Mouse (Mus musculus) heart, embryonic 16.5 days (tissue): ENCODE results near the gene Nfu1. TPM values are rescaled to one million over a fixed set of nuclear protein-coding genes. Genes with fewer than 3 reads are reported as not detected.
"Not testable (repeated sequence)": the region's sequence is repeated elsewhere in the genome, so short reads cannot be mapped to it uniquely, and the experiment has no call there.

Experiments
- ATAC-seq: fragments of 200-750 bp; cut with Nextera tagmentation; replicated peaks from 2 replicates; pipeline ENCODE4 v1.8.0; 2017; ENCODE audit warnings: moderate number of reproducible peaks; ENCODE audit not compliant: insufficient read depth, low FRiP score; ENCODE audit errors: extremely low read depth
- H3K27ac ChIP-seq: fragments of 300-500 bp; sonication (generic); 2 replicates; pipeline ENCODE4 v1.5.1; 2014; ENCODE audit warnings: mild to moderate bottlenecking, low read length, control low read depth, moderate library complexity
- H3K27me3 ChIP-seq: fragments of 300-500 bp; sonication (generic); 2 replicates; pipeline ENCODE4 v1.6.1; 2014; ENCODE audit warnings: low read length, mixed read lengths; ENCODE audit not compliant: control insufficient read depth, insufficient read depth
- H3K36me3 ChIP-seq: fragments of 300-500 bp; sonication (generic); 2 replicates; pipeline ENCODE4 v1.6.1; 2014; ENCODE audit not compliant: control insufficient read depth, insufficient read depth
- H3K4me1 ChIP-seq: fragments of 300-500 bp; sonication (generic); 2 replicates; pipeline ENCODE4 v1.6.1; 2014; ENCODE audit warnings: low read length, mixed read lengths; ENCODE audit not compliant: control insufficient read depth, insufficient read depth
- H3K4me2 ChIP-seq: fragments of 300-500 bp; sonication (generic); 2 replicates; pipeline ENCODE4 v1.6.1; 2014; ENCODE audit warnings: low read depth, mild to moderate bottlenecking, control low read depth, low read length
- H3K4me3 ChIP-seq: fragments of 300-500 bp; sonication (generic); 2 replicates; pipeline ENCODE4 v1.5.1; 2014; ENCODE audit warnings: mild to moderate bottlenecking, control low read depth, low read length
- H3K9ac ChIP-seq: fragments of 300-500 bp; sonication (generic); 2 replicates; pipeline ENCODE4 v1.6.1; 2014; ENCODE audit warnings: low read length, control low read depth
- H3K9me3 ChIP-seq: fragments of 300-500 bp; sonication (generic); replicated peaks from 2 replicates; pipeline ENCODE4 v1.6.1; 2016; ENCODE audit warnings: low read length; ENCODE audit not compliant: control insufficient read depth
- WGBS: fragments of 180-500 bp; shearing (Covaris S2); extraction: QIAGEN DNeasy Blood & Tissue Kit; methylation state at CpG from one replicate; pipeline ENCODE4 v1.1.7; 2014; 5-methylcytosine and 5-hydroxymethylcytosine counted together
- polyA plus RNA-seq: library from polyadenylated mRNA; unstranded; fragments of >200 nt; fragmentation: Nextera tagmentation; extraction: Ambion mirVana; gene quantifications from 2 replicates; pipeline ENCODE4 v1.2.1, GENCODE M21; 2015

Nfu1 gene
- polyA plus RNA-seq, 1 experiment from 2014 or later: 98.5 TPM

- H3K27me3 ChIP-seq: no peaks in the 10 kb centered on the region
- H3K9ac ChIP-seq: no peak overlapping the region
- H3K9me3 ChIP-seq: no peaks in the 10 kb centered on the region
- H3K36me3 ChIP-seq: no peaks in the 10 kb centered on the region; the same call in 1 of the 2 replicates
- no peak overlapping the region for H3K4me3 ChIP-seq
- 80% methylated on average over 3 of the region's 3 CpGs for WGBS
- no peak for ATAC-seq
- peaks cover 16% of the 10 kb centered on the region for H3K4me1 ChIP-seq
- H3K4me2 ChIP-seq: no peak overlapping the region
- H3K27ac ChIP-seq: no peak overlapping the region
These were observed 36.5 kb downstream of the Nfu1 start for GRCm38 (mm10) chr6:87045507-87045906.

GRCm38 (mm10) chr6:87048712-87049111 lies 39.7 kb downstream of the Nfu1 start:
- not testable (repeated sequence) for H3K4me3 ChIP-seq, H3K9ac ChIP-seq, H3K9me3 ChIP-seq, H3K4me1 ChIP-seq, ATAC-seq, H3K27me3 ChIP-seq, H3K4me2 ChIP-seq, H3K27ac ChIP-seq
- peaks cover 19% of the 10 kb centered on the region for H3K36me3 ChIP-seq
- 95% methylated on average over 7 of the region's 7 CpGs for WGBS

GRCm38 (mm10) chr6:87051886-87052425 lies 42.9 kb downstream of the Nfu1 start:
- no peaks in the 10 kb centered on the region for H3K4me1 ChIP-seq
- no peak overlapping the region for H3K4me3 ChIP-seq
- H3K9ac ChIP-seq: no peak overlapping the region
- H3K27ac ChIP-seq: no peak overlapping the region
- peaks cover 38% of the 10 kb centered on the region for H3K36me3 ChIP-seq
- no peak overlapping the region for H3K4me2 ChIP-seq
- no peaks in the 10 kb centered on the region for H3K9me3 ChIP-seq
- no peaks in the 10 kb centered on the region for H3K27me3 ChIP-seq
- 87% methylated on average over 10 of the region's 10 CpGs for WGBS
- no peak for ATAC-seq

- Histone ChIP-seq H3K4me1 (no peaks in the 10 kb centered on the region), H3K27ac (no peak overlapping the region), H3K27me3 (no peaks in the 10 kb centered on the region), H3K4me2 (no peak overlapping the region), H3K9me3 (no peaks in the 10 kb centered on the region), H3K9ac (no peak overlapping the region), H3K36me3 (peaks cover 56% of the 10 kb centered on the region), H3K4me3 (no peak overlapping the region)
- 81% methylated on average over 8 of the region's 8 CpGs for WGBS
- no peak for ATAC-seq
These were observed 45.2 kb downstream of the Nfu1 start for GRCm38 (mm10) chr6:87054193-87054592.

- H3K9me3 ChIP-seq: no peaks in the 10 kb centered on the region
- no peak for ATAC-seq
- no peak overlapping the region for H3K4me3 ChIP-seq
- no peak overlapping the region for H3K27ac ChIP-seq
- H3K36me3 ChIP-seq: peaks cover 55% of the 10 kb centered on the region
- H3K4me1 ChIP-seq: no peaks in the 10 kb centered on the region
- H3K4me2 ChIP-seq: no peak overlapping the region
- WGBS: 100% methylated on average over 1 of the region's 1 CpGs
- no peak overlapping the region for H3K9ac ChIP-seq
- H3K27me3 ChIP-seq: no peaks in the 10 kb centered on the region
These were observed 50.7 kb downstream of the Nfu1 start for GRCm38 (mm10) chr6:87059754-87060153.

- Histone ChIP-seq H3K27me3 (no peaks in the 10 kb centered on the region), H3K4me1 (peaks cover 1% of the 10 kb centered on the region; the same call in 1 of the 2 replicates), H3K9me3 (no peaks in the 10 kb centered on the region), H3K9ac (no peak overlapping the region), H3K36me3 (peaks cover 52% of the 10 kb centered on the region), H3K27ac (no peak overlapping the region), H3K4me3 (no peak overlapping the region), H3K4me2 (no peak overlapping the region)
- WGBS: 91% methylated on average over 4 of the region's 4 CpGs
- ATAC-seq: no peak
These were observed 54.5 kb downstream of the Nfu1 start for GRCm38 (mm10) chr6:87063586-87063985.

GRCm38 (mm10) chr6:87068209-87068608 lies 59.2 kb downstream of the Nfu1 start:
- peaks cover 43% of the 10 kb centered on the region for H3K36me3 ChIP-seq
- no peak overlapping the region for H3K9ac ChIP-seq
- no peaks in the 10 kb centered on the region for H3K27me3 ChIP-seq
- WGBS: 81% methylated on average over 2 of the region's 2 CpGs
- ATAC-seq: no peak
- no peaks in the 10 kb centered on the region for H3K9me3 ChIP-seq
- H3K27ac ChIP-seq: no peak overlapping the region
- no peak overlapping the region for H3K4me2 ChIP-seq
- H3K4me3 ChIP-seq: no peak overlapping the region
- peaks cover 3% of the 10 kb centered on the region; the same call in 1 of the 2 replicates for H3K4me1 ChIP-seq

- H3K4me3 ChIP-seq: no peak overlapping the region
- H3K27me3 ChIP-seq: no peaks in the 10 kb centered on the region
- H3K9ac ChIP-seq: no peak overlapping the region
- H3K4me2 ChIP-seq: no peak overlapping the region
- H3K36me3 ChIP-seq: peaks cover 41% of the 10 kb centered on the region
- H3K4me1 ChIP-seq: peaks cover 3% of the 10 kb centered on the region; the same call in 1 of the 2 replicates
- WGBS: 55% methylated on average over 7 of the region's 7 CpGs
- H3K27ac ChIP-seq: no peak overlapping the region
- ATAC-seq: no peak
- no peaks in the 10 kb centered on the region for H3K9me3 ChIP-seq
These were observed 60.3 kb downstream of the Nfu1 start for GRCm38 (mm10) chr6:87069195-87069900.

GRCm38 (mm10) chr6:87070641-87071040 lies 61.6 kb downstream of the Nfu1 start:
- no peaks in the 10 kb centered on the region for H3K9me3 ChIP-seq
- H3K4me3 ChIP-seq: no peak overlapping the region
- H3K4me1 ChIP-seq: peaks cover 10% of the 10 kb centered on the region
- no peaks in the 10 kb centered on the region for H3K27me3 ChIP-seq
- no peak overlapping the region for H3K27ac ChIP-seq
- H3K36me3 ChIP-seq: peaks cover 32% of the 10 kb centered on the region
- no peak for ATAC-seq
- H3K9ac ChIP-seq: no peak overlapping the region
- WGBS: 81% methylated on average over 4 of the region's 4 CpGs
- no peak overlapping the region for H3K4me2 ChIP-seq
